Comparison of ENCODE assay signal across 26 mouse cellular contexts in genomic region chr16:95899672-95900071, GRCm38 (mm10).
DNase-seq lines count a peak whose midpoint lies in the region; ATAC-seq and TF ChIP-seq lines count a peak whose summit lies in the region.
"Had no signal": no experiment of that assay in that cellular context is flagged by ENCODE, and none has a peak within 500 bp of the region (broad histone marks: within the 10 kb centered on the region; RNA-seq: fewer than 3 reads in every experiment).

No protein-coding gene starts in this region.

- no peaks in the 10 kb centered on the region for H3K4me1 ChIP-seq in kidney, embryonic 16.5 days (ENCODE audit: insufficient read depth, low read length)
- H3K4me1 ChIP-seq: embryonic facial prominence, embryonic 10.5 days; forebrain, embryonic 15.5 days; intestine, embryonic 15.5 days; limb, embryonic 15.5 days; midbrain, embryonic 10.5 days; neural tube, embryonic 13.5 days had no signal

- H3K4me2 ChIP-seq in kidney, embryonic 16.5 days (replicated peaks; ENCODE audit: low read depth, low read length), result no peak overlapping the region
- H3K4me2 ChIP-seq: forebrain, embryonic 15.5 days; heart, embryonic 13.5 days; hindbrain, embryonic 14.5 days; intestine, embryonic 15.5 days; limb, embryonic 15.5 days; neural tube, embryonic 13.5 days had no signal

- no peaks in the 10 kb centered on the region for H3K36me3 ChIP-seq in kidney, embryonic 16.5 days (ENCODE audit: insufficient read depth, low read length)
- H3K36me3 ChIP-seq: embryonic facial prominence, embryonic 10.5 days; forebrain, embryonic 15.5 days; heart, embryonic 13.5 days; intestine, embryonic 15.5 days; limb, embryonic 15.5 days; midbrain, embryonic 10.5 days; neural tube, embryonic 13.5 days had no signal

- no peak overlapping the region for H3K9ac ChIP-seq in kidney, embryonic 16.5 days (replicated peaks; ENCODE audit: low read length)
- H3K9ac ChIP-seq: forebrain, embryonic 15.5 days; heart, embryonic 13.5 days; hindbrain, embryonic 14.5 days; intestine, embryonic 15.5 days; limb, embryonic 15.5 days; neural tube, embryonic 13.5 days had no signal

- 83% methylated on average over 3 of the region's 3 CpGs for WGBS in kidney, embryonic 16.5 days

- H3K4me3 ChIP-seq in kidney, embryonic 16.5 days (ENCODE audit: low read length), result no peak overlapping the region
- no peak overlapping the region for H3K4me3 ChIP-seq in layer of hippocampus, adult 2 months
- H3K4me3 ChIP-seq: embryonic facial prominence, embryonic 10.5 days; forebrain, embryonic 15.5 days; heart, adult 2 months; heart, embryonic 13.5 days; intestine, embryonic 15.5 days; limb, embryonic 15.5 days; midbrain, embryonic 10.5 days; myocyte; neural tube, embryonic 13.5 days had no signal

- no peaks in the 10 kb centered on the region for H3K27me3 ChIP-seq in kidney, embryonic 16.5 days (ENCODE audit: insufficient read depth, low read length)
- H3K27me3 ChIP-seq: forebrain, embryonic 15.5 days; heart, embryonic 13.5 days; intestine, embryonic 15.5 days; limb, embryonic 15.5 days; neural tube, embryonic 13.5 days had no signal

- no peak for TF ChIP-seq CTCF in layer of hippocampus, adult 2 months (conservative IDR thresholded peaks at IDR 0.05)

- peak; percentile 23; the same call in 1 of the 2 replicates for ATAC-seq in kidney, embryonic 16.5 days (ENCODE audit: low FRiP score, low TSS enrichment)
- ATAC-seq: forebrain, embryonic 15.5 days; intestine, embryonic 15.5 days; midbrain, embryonic 16.5 days had no signal

- H3K9me3 ChIP-seq in kidney, embryonic 16.5 days (ENCODE audit: low read length), result no peaks in the 10 kb centered on the region
- H3K9me3 ChIP-seq: embryonic facial prominence, embryonic 10.5 days; forebrain, embryonic 15.5 days; heart, embryonic 13.5 days; intestine, embryonic 15.5 days; limb, embryonic 15.5 days; midbrain, embryonic 10.5 days; neural tube, embryonic 13.5 days had no signal

- no peak overlapping the region for H3K27ac ChIP-seq in kidney, embryonic 16.5 days (ENCODE audit: low read length)
- H3K27ac ChIP-seq in layer of hippocampus, adult 2 months, result no peak overlapping the region
- H3K27ac ChIP-seq: embryonic facial prominence, embryonic 10.5 days; forebrain, embryonic 15.5 days; heart, adult 2 months; heart, embryonic 13.5 days; hindbrain, embryonic 14.5 days; intestine, embryonic 15.5 days; limb, embryonic 15.5 days; macrophage; midbrain, embryonic 10.5 days; neural tube, embryonic 13.5 days; stomach, postnatal 0 days had no signal

- no peak for DNase-seq in kidney, postnatal 14 days
- DNase-seq in thymus, postnatal 10 days (ENCODE audit: low spot score in 2 of 2), result peak; percentile 9 to 21
- no peak for DNase-seq in thymus, postnatal 14 days
- DNase-seq in R1 (ENCODE audit: low read depth, low spot score), result peak; percentile 69
- DNase-seq in layer of hippocampus, adult 2 months (ENCODE audit: low spot score in 2 of 2), result no peak
- DNase-seq in lung, postnatal 14 days, result no peak
- DNase-seq: adrenal gland, adult 2 months; cerebellum, adult 11-12 months; cerebellum, postnatal 10 days; gastrocnemius, postnatal 25 days; heart, postnatal 36 days; kidney, adult 9 months had no signal

Comparison
In these comparisons a context has a peak if more than half of its experiments do, and no peak if none do; other contexts are left out.
1. DNase-seq: peak in thymus, postnatal 10 days (2 of 2) and R1 (single experiment); none in kidney, postnatal 14 days (single experiment), thymus, postnatal 14 days (single experiment), layer of hippocampus, adult 2 months (0 of 2) and lung, postnatal 14 days (single experiment).